Mouse (Mus musculus): Measurements from ENCODE around the gene Ephx1. TPM values are rescaled to one million over a fixed set of nuclear protein-coding genes. Genes with fewer than 3 reads are reported as not detected.
A peak's percentile ranks its signal among the peaks of the same experiment; 100 is the strongest.

The Ephx1 gene
- polyA plus RNA-seq, 1 experiment from 2014 or later = 3.6 TPM

- no peaks in the 10 kb centered on the region for H3K9me3 ChIP-seq
- WGBS = 85% methylated on average over 3 of the region's 3 CpGs
- ATAC-seq = no peak
- no peaks in the 10 kb centered on the region for H3K4me1 ChIP-seq (replicated peaks)
- H3K9ac ChIP-seq = no peak overlapping the region
- no peak overlapping the region for H3K27ac ChIP-seq
- H3K36me3 ChIP-seq = peaks cover 20% of the 10 kb centered on the region
- H3K4me2 ChIP-seq (replicated peaks) = no peak overlapping the region
- no peaks in the 10 kb centered on the region for H3K27me3 ChIP-seq (replicated peaks)
- no peak overlapping the region for H3K4me3 ChIP-seq (replicated peaks)
Observed at GRCm38 (mm10) chr1:180957989-180958388, 62.7 kb downstream of the Ephx1 start.

- no peak overlapping the region for H3K9ac ChIP-seq
- H3K27me3 ChIP-seq (replicated peaks) = no peaks in the 10 kb centered on the region
- 81% methylated on average over 8 of the region's 8 CpGs for WGBS
- no peak overlapping the region for H3K4me3 ChIP-seq (replicated peaks)
- ATAC-seq = no peak
- H3K9me3 ChIP-seq = no peaks in the 10 kb centered on the region
- no peak overlapping the region for H3K4me2 ChIP-seq (replicated peaks)
- H3K27ac ChIP-seq = no peak overlapping the region
- peaks cover 17% of the 10 kb centered on the region for H3K36me3 ChIP-seq
- no peaks in the 10 kb centered on the region for H3K4me1 ChIP-seq (replicated peaks)
Observed at GRCm38 (mm10) chr1:180956973-180957381, 63.7 kb downstream of the Ephx1 start.

DNA sequence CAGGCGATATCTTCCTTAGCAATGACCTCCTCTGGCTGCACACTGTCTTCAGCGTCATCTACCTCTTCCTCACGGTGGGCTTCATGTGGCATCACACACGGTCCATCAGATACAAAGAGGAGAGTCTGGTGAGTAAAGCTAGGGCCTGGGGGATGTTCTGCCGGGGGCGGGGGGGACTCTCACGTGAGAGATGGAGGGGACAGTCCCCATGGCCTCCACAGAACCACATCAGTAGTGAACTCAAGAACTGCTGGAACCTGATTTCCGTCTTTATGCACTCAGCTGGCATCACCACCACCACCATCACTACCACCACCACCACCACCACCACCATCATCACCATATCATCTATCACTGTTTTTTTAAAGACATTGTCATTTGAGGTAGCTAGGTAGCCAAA lies 64.3 kb downstream of the Ephx1 start:
- Histone ChIP-seq H3K36me3 (peaks cover 14% of the 10 kb centered on the region), H3K4me2 (replicated peaks) (no peak overlapping the region), H3K9me3 (no peaks in the 10 kb centered on the region), H3K9ac (no peak overlapping the region), H3K4me3 (replicated peaks) (no peak overlapping the region), H3K27ac (no peak overlapping the region), H3K4me1 (replicated peaks) (peaks cover 4% of the 10 kb centered on the region; the same call in 1 of the 2 replicates), H3K27me3 (replicated peaks) (no peaks in the 10 kb centered on the region)
- WGBS = 89% methylated on average over 8 of the region's 8 CpGs
- no peak for ATAC-seq

GRCm38 (mm10) chr1:180952808-180953207 lies 67.9 kb downstream of the Ephx1 start:
- H3K27ac ChIP-seq = 0 out of 2 replicates have a peak overlapping the region, but pooled peaks have one; percentile 7
- peaks cover 18% of the 10 kb centered on the region; the same call in 1 of the 2 replicates for H3K36me3 ChIP-seq
- no peaks in the 10 kb centered on the region for H3K9me3 ChIP-seq
- H3K4me1 ChIP-seq (replicated peaks) = peaks cover 6% of the 10 kb centered on the region; the same call in 1 of the 2 replicates
- H3K4me2 ChIP-seq (replicated peaks) = no peak overlapping the region
- 68% methylated on average over 5 of the region's 5 CpGs for WGBS
- no peak overlapping the region for H3K4me3 ChIP-seq (replicated peaks)
- 0 out of 2 replicates have a peak, but pooled peaks have one; percentile 15 for ATAC-seq
- no peaks in the 10 kb centered on the region for H3K27me3 ChIP-seq (replicated peaks)
- no peak overlapping the region for H3K9ac ChIP-seq

GRCm38 (mm10) chr1:180952085-180952746 lies 68.5 kb downstream of the Ephx1 start:
- Histone ChIP-seq H3K9me3 (no peaks in the 10 kb centered on the region), H3K27me3 (replicated peaks) (no peaks in the 10 kb centered on the region), H3K36me3 (peaks cover 16% of the 10 kb centered on the region; the same call in 1 of the 2 replicates), H3K4me2 (replicated peaks) (no peak overlapping the region), H3K27ac (no peak overlapping the region), H3K4me3 (replicated peaks) (no peak overlapping the region), H3K9ac (no peak overlapping the region), H3K4me1 (replicated peaks) (peaks cover 6% of the 10 kb centered on the region; the same call in 1 of the 2 replicates)
- ATAC-seq = peak; percentile 90
- WGBS = 50% methylated on average over 6 of the region's 6 CpGs

DNA sequence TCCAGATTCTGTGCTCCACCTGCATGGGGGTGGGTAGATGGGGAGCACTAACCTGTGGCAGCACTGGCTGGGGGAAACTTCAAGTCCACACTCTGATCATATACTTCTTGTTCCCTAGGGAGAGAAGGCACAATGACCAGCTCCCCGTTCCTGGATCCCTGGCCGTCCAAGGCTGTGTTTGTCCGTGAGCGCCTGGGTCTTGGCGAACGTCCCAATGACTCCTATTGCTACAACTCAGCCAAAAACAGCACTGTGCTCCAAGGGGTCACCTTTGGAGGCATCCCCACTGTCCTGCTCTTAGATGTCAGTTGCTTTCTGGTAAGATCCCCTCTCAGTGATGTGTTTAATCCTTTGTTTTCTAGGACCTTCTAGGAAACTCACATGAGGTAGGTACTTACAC lies 74.3 kb downstream of the Ephx1 start:
- Histone ChIP-seq H3K4me2 (replicated peaks) (no peak overlapping the region), H3K4me3 (replicated peaks) (no peak overlapping the region), H3K4me1 (replicated peaks) (peaks cover 40% of the 10 kb centered on the region), H3K27me3 (replicated peaks) (no peaks in the 10 kb centered on the region), H3K9me3 (no peaks in the 10 kb centered on the region), H3K9ac (no peak overlapping the region), H3K27ac (no peak overlapping the region), H3K36me3 (0 out of 2 replicates have a peak, but pooled peaks cover 10% of the 10 kb centered on the region)
- WGBS = 82% methylated on average over 6 of the region's 6 CpGs
- no peak for ATAC-seq

- H3K4me1 ChIP-seq (replicated peaks) = peaks cover 47% of the 10 kb centered on the region
- H3K27me3 ChIP-seq (replicated peaks) = no peaks in the 10 kb centered on the region
- H3K36me3 ChIP-seq = 0 out of 2 replicates have a peak, but pooled peaks cover 10% of the 10 kb centered on the region
- H3K4me3 ChIP-seq (replicated peaks) = peak overlapping the region; percentile 8
- peak; percentile 84 for ATAC-seq
- WGBS = 22% methylated on average over 20 of the region's 20 CpGs
- H3K9ac ChIP-seq = 0 out of 2 replicates have a peak overlapping the region, but pooled peaks have one; percentile 29
- H3K27ac ChIP-seq = peak overlapping the region; percentile 72
- H3K4me2 ChIP-seq (replicated peaks) = peak overlapping the region; percentile 56
- no peaks in the 10 kb centered on the region for H3K9me3 ChIP-seq
Observed at GRCm38 (mm10) chr1:180945001-180945980, 75.4 kb downstream of the Ephx1 start.

GRCm38 (mm10) chr1:180944553-180944952 lies 76.2 kb downstream of the Ephx1 start:
- Histone ChIP-seq H3K9me3 (no peaks in the 10 kb centered on the region), H3K36me3 (0 out of 2 replicates have a peak, but pooled peaks cover 3% of the 10 kb centered on the region), H3K4me3 (replicated peaks) (no peak overlapping the region), H3K9ac (no peak overlapping the region), H3K27me3 (replicated peaks) (no peaks in the 10 kb centered on the region), H3K4me1 (replicated peaks) (peaks cover 47% of the 10 kb centered on the region), H3K4me2 (replicated peaks) (peak overlapping the region; percentile 56; the same call in 1 of the 2 replicates), H3K27ac (peak overlapping the region; percentile 72)
- no peak for ATAC-seq
- 76% methylated on average over 4 of the region's 4 CpGs for WGBS

GRCm38 (mm10) chr1:180943896-180944295 lies 76.8 kb downstream of the Ephx1 start:
- H3K36me3 ChIP-seq = 0 out of 2 replicates have a peak, but pooled peaks cover 3% of the 10 kb centered on the region
- H3K4me3 ChIP-seq (replicated peaks) = no peak overlapping the region
- H3K9ac ChIP-seq = peak overlapping the region; percentile 14; the same call in 1 of the 2 replicates
- ATAC-seq = no peak
- 54% methylated on average over 1 of the region's 1 CpGs for WGBS
- H3K27ac ChIP-seq = peak overlapping the region; percentile 72; the same call in 1 of the 2 replicates
- peaks cover 45% of the 10 kb centered on the region for H3K4me1 ChIP-seq (replicated peaks)
- H3K27me3 ChIP-seq (replicated peaks) = no peaks in the 10 kb centered on the region
- H3K9me3 ChIP-seq = no peaks in the 10 kb centered on the region
- peak overlapping the region; percentile 89 for H3K4me2 ChIP-seq (replicated peaks)

- Histone ChIP-seq H3K4me3 (replicated peaks) (peak overlapping the region; percentile 89), H3K4me2 (replicated peaks) (peak overlapping the region; percentile 89), H3K9me3 (no peaks in the 10 kb centered on the region), H3K27me3 (replicated peaks) (no peaks in the 10 kb centered on the region), H3K27ac (peak overlapping the region; percentile 93), H3K4me1 (replicated peaks) (peaks cover 45% of the 10 kb centered on the region), H3K9ac (peak overlapping the region; percentile 85), H3K36me3 (0 out of 2 replicates have a peak, but pooled peaks cover 3% of the 10 kb centered on the region)
- 55% methylated on average over 11 of the region's 11 CpGs for WGBS
- no peak for ATAC-seq
Observed at GRCm38 (mm10) chr1:180943032-180943644, 77.6 kb downstream of the Ephx1 start.

- Histone ChIP-seq H3K27me3 (replicated peaks) (no peaks in the 10 kb centered on the region), H3K27ac (peak within 1 kb of the TSS; percentile 93), H3K36me3 (0 out of 2 replicates have a peak, but pooled peaks cover 3% of the 10 kb centered on the region), H3K4me3 (replicated peaks) (peak within 1 kb of the TSS; percentile 89), H3K4me1 (replicated peaks) (peaks cover 45% of the 10 kb centered on the region), H3K9ac (peak within 1 kb of the TSS; percentile 85), H3K9me3 (no peaks in the 10 kb centered on the region), H3K4me2 (replicated peaks) (peak within 1 kb of the TSS; percentile 89)
- peak; percentile 73 for ATAC-seq
- WGBS = under 1% methylated on average over 73 of the region's 73 CpGs
Observed at GRCm38 (mm10) chr1:180942166-180943031, 78.3 kb downstream of the Ephx1 start, which contains the start of gene Tmem63a. Tmem63a (plus strand) TSS chr1:180942344.
